Mouse (Mus musculus) R1 (cell line): ENCODE measurements around the gene Rpl9-ps6.
A peak's percentile ranks its signal among the peaks of the same experiment; 100 is the strongest.

Source experiments
- DNase-seq: peaks from one replicate; pipeline ENCODE4 v3.0.0-alpha.2; 2018; ENCODE audit warnings: low read depth, low spot score

The Rpl9-ps6 gene

DNA sequence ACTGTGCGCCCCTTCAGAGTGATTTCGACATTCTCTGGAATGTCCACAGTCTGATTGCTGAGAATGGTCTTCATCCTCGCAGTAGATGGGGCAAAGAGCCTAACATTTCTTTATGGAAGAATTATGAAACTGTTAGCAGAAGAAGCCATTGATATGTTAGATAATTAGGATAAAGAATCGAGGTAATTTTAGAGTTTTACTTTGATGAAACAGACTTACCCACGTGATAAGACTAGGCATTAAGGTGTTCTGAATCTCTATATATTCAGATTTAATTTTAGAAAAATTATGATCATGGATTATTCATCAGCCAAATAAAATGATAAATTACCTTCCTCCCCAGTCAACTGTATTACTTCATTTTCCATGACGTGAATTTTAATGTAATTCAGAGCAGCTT, at the start of gene Rpl9-ps6:
Rpl9-ps6 (minus strand) TSS at position 101 of the 400 bp plus-strand sequence.
- DNase-seq, result no peak

DNA sequence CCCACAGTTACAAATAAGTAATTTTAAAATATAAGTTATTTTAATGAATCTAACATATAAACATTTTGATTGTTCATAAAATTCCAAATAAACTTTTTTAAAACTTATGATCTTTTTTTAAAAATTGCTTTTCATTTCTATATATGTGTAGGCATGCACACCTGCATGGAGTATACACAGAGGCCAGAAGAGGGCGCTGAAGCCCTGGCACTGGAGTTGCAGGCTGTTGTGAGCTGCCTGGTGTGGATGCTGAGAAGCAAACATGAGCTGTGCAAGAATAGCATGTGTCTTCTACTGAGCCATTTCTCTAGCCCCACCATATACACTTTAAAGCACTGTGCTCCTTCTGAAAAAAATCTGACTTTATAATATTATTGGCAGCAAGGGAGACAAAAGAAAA, 46.1 kb upstream of the Rpl9-ps6 start:
- DNase-seq, result peak; percentile 63

DNA sequence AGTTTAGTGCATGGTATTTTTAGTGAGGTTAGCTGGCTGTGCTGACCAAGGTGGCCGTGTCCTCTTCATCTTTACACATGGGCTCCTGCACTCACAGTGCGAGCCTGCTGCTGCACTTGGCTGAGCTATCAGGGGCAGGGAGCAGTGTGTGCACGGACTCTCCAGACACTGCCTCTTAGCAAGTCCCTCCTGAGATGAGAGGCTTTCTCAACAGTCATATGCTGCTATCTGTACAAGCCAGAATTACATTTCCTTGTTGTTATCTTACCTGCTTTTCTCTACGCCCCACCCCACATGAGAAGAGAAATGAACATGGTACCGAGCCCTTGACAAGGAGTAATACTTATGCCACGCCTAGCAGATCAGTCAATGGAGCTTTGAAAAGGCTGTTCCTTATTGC, 44.6 kb upstream of the Rpl9-ps6 start:
- no peak for DNase-seq

DNA sequence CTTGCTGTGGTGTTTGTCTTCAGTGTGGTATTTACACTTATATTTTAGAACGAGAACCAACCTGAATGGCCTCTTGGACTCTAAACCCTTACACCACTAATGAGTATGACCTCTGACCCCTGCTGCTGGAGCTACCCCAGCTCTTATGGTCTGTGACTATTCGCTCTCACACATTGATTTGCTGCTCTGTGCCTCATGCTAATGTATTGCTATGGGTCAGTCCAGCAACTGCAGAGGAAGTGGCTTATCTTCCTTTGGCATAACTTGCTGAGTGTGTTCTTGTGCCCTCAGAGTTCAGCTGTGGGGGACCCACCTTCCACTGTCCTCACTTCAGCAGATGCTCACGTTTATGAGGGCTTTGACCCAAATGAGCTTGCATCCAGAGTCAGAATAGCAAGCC, 43.9 kb upstream of the Rpl9-ps6 start:
- no peak for DNase-seq

DNA sequence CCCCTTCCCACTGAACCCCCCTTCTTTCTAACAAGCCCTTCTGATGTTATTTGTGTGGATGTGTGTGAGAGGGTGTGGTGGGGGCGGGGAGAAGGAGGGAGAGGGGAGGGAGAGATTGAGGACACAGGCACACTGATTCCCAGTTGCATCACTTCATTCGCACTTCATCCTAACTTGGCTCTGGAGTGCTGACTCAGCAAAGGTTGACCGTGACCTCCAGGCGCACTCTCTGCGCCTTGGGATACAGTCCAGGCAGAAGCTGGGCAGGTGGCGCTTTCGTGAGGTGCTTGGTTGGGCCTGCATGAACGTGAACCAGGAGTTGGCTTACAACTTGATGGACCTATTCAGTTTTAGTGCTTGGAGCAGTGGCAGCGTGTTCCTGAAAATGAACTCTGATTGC, 41.1 kb upstream of the Rpl9-ps6 start:
- peak; percentile 41 for DNase-seq

DNA sequence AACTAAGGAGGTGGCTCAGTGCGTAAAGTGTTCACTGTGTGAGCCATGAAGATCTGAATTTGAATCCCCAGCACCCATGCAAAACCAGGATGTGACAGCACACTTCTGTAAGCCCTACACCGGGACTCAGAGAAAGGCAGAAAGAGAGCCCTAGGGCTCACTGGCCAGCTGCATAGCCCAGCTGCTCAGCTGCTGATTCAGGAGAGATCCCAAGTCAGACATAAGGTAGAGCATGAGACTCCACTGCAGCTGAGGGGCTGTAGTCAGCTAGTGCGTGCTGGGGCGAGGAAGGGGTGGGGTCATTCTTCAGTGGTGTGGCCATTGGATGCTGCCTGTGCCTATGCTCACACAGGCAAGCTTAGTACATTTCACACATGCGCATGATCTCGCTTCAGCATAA, 40.7 kb upstream of the Rpl9-ps6 start:
- peak; percentile 28 for DNase-seq

DNA sequence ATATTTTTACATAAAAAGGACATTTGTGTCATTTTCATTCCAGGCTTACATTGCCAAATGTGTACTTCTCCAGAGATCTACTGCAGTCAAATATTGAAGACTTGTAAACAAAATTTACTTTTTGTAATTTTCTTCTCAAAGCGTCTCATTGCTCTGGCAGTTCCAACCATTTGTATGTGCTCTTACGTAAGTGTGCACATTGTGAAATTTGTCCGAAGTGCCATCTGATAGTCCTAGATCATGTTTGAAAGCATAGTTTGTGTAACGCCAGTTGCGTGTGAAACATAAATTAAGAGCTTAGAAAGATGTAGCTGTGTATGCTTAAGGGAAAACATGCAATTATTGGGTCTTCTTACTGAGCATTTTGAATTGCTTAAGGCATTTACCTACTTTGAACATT, 40.1 kb upstream of the Rpl9-ps6 start:
- no peak for DNase-seq

DNA sequence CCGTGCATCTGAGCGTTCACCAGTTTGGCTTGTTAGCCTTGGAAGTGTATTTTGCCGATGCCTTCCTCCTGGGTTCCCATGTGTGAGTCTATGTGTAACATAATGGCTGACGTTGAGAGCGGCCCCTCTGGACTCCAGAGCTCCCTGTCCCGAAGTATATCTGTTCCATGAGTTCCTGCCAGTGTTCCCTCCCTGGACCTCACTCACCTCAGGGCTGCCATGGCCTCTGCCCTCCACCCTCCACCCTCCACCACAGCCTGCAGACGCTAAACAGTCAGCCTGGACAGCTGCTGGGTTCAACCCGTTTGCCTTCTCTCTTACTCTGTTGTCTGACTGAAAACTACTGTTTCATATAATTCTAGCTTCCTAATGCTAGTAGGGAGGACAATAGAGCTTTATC, 39.7 kb upstream of the Rpl9-ps6 start:
- DNase-seq, result no peak

DNA sequence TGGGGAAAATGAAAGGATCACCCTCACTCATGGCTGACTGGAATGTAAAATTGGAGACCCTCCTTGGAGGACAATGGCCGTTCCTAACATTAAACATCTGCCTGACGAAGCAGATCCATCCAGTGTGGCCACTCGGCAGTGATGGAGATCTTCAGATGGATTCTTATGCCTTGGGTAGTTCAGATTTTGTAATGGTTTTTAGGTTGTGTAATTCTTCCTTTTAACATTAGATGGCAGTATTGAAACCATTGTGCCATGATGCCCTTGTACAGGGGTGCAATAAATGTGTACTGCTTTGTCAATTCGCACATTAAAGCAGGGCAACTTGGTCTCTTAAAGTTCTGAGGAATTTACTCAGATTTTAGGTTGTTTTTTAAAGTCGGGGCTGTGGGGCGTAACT, 35.0 kb upstream of the Rpl9-ps6 start:
- peak; percentile 43 for DNase-seq

DNA sequence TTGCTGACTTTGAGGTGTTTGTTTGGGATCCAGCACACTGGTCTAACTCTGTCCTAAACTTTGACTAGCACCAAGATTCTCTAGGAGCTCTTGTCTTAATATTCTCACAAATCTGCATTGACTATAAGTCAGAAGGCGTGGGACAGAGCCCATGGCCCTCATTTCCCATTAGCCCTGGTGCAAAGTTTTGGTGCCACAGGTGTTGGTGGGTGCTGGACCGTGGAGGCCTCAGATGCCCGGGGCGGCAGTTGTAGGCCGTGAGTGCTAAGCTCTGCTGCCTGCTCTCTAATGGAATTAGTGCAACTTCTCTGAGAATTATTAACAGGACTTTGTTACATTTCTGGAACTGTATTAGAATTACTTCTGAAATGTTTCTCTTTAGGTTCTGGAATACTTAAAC, 31.6 kb upstream of the Rpl9-ps6 start:
- DNase-seq, result no peak

DNA sequence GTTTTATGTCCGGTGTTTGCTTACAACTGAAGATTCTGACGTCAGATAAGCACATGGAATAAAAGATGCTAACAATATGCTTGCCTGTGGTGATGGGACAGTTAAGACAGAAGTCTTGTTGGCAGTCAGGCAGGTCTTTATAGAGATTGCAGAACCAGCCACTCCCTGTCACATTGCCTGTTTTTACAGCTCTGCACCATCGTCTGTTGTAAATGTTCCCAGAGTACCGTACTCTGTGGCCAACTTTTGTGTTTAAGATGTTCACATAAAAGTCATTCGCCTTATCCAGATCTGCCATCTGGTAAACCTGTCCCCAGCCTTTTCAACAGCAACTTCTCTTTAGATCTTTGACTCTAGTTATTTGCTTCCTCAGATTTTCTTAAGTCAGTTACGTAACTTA, 31.0 kb upstream of the Rpl9-ps6 start:
- no peak for DNase-seq

DNA sequence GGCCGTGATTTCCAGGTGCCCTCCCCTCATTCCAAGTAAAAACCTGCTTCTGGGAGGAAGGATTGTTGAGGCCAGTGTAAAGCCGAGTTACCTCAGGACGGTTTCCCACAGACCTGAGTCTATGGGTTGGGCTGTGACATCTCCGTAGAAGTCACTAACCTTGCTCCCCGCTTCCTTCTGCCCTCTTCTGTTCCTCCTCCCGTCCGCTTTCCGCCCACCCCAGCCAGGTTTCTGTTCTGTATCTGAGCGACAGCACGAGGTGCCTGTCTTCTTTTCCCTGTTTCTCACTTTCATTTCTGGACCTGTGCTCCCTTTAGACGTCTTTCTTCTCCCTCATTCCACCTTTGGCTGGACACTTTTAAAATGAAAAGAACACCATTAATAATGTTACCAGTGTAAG, 28.7 kb upstream of the Rpl9-ps6 start:
- DNase-seq, result no peak

DNA sequence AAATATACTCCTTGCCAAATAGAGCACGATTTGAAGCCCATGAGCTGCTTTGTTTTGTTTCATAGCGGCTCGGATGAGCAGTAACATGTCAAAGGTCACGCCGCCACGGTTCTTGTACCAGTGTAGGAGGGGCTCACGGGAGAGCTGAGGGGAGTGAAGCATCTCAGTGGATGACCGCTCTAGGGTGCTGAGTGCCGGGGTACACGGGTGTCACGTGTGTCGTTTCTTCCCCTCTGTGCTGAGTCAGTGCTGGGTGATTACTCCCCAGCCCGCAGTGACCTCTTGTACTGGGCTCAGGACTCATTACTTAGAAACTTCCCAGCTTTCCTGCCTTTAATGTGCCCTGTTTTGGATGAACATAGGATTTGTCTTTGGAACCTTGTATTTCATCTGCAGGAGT, 28.2 kb upstream of the Rpl9-ps6 start:
- no peak for DNase-seq

DNA sequence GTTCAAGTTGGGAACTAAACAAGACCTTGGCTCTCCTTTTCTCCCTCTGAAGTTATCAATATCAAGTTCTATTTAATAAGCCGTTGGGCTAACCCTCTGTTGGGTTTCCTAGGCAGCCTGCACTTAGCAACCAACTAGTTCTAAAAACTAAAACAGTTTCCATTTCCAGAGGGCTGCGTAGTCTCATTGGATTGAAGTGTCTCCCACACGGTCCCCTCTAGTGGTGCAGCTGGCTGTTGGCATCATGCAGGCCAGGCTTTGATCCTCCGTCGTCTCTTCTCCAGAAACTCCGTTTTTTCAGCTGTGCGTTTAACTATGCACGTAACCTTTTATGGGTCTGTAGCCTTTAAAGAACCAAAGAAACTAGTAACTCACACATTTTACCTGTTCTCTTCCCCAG, 27.1 kb upstream of the Rpl9-ps6 start:
- DNase-seq, result no peak

DNA sequence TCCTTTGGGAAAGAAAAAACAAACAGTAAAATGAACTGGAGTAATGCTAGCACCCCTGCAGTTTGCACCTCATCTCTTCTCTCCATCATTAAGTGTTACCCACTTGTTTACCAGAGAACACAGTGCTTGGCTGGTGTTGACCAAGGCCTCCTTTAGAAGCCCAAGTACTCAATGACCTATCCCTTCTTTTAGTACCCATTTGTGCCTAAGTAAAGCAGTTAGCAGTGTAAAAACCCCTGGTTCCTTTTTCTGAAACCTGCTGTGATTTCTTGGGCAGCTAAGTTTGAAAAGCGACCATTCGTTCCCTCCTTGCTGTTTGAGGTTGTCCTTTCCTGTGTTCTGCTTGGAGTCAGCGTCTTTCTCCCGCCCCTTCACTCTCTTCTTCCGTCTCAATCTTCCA, 26.6 kb upstream of the Rpl9-ps6 start:
- no peak for DNase-seq

DNA sequence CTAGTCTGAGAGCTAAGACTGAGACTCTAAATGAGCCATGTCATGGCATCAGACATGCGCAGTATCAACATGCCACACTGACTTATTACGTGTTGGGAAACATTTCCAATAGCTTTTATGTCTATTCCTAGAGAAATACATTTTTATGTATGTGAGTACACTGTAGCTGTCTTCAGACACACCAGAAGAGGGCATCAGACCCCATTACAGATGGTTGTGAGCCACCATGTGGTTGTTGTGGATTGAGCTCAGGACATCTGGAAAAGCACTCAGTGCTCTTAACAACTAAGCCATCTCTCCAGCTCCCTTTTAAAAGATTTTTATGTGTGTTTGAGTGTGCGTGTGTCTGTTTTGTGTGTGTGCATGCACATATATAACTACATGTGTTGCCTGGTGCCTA, 26.0 kb upstream of the Rpl9-ps6 start:
- no peak for DNase-seq

DNA sequence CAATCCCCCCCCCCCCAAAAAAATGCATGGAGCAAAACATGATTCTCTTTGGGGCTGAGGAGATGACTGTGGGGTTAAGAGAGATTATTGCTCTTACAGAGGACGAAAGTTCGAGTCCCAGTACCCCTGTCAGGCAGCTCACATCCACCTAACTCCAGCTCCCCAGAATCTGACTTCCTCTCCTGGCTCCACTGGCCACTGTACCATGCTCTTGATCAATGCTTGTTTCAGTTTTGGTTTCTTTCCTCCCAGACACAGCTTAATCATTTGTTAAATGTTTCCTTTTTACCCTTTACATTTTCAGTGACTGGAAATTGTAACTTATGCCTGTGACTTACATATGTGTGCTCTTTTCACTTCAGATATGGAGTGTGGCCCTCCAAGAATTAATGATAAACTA, 24.6 kb upstream of the Rpl9-ps6 start:
- no peak for DNase-seq

DNA sequence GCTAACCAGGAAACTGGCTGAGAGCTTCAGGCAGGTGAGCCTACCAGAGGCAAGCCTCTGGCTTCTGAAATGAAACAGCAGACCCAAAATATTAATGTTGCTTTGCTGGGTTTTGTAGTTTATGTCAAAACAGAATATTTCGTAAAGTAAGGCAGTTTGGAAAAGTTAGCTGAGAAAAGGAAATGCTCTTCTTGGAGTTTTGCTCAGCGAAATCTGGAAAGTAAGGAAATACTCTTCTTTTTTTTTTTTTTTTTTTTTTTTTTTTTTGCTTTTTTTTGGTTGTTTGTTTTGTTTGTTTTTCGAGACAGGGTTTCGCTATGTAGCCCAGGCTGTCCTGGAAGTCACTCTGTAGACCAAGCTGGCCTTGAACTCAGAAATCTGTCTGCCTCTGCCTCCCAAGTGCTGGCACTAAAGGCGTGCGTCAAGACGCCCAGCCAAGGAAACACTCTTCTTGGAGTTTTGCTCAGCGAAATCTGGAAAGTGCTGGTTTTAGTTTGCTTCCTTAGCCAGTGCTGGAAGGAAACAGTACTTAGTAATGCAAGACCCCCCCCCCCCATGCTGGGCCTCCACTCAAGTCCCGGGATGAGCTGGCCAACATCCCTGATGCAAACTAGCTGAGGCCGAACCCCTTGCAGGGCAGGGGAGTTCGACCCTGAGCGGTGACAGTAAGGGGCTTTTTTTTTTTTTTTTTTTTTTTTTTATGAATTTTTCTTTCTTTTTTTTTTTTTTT, 23.0 kb upstream of the Rpl9-ps6 start:
- no peak for DNase-seq

DNA sequence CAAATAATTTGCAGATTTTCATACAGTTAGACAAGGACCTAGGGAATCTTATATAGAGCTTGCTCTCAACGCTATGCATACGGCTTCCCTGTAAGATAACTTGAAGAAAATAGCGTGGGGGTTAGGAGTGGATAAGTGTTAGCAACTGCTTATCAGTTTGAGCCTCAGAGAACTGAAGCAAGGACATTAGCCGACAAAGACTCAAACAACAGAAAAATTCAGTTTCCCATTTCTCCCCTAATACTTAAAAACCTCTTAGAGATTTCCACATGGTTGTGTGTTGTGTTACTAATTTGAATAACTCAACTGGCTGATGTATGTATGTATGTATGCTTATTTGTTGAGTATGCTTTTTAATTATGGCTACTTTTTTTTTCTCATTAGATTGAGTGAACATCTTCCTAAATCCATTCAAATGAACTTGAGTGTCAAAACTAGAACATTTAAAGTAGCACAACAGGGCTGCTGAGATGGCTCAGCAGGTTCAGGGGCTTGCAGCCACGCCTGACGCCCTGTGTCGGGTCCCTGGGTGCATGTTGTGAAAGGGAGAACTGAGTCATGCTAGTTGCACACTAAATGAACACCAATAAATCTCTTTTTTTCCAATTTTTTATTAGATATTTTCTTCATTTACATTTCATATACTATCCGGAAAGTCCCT, 21.3 kb upstream of the Rpl9-ps6 start:
- DNase-seq, result no peak

DNA sequence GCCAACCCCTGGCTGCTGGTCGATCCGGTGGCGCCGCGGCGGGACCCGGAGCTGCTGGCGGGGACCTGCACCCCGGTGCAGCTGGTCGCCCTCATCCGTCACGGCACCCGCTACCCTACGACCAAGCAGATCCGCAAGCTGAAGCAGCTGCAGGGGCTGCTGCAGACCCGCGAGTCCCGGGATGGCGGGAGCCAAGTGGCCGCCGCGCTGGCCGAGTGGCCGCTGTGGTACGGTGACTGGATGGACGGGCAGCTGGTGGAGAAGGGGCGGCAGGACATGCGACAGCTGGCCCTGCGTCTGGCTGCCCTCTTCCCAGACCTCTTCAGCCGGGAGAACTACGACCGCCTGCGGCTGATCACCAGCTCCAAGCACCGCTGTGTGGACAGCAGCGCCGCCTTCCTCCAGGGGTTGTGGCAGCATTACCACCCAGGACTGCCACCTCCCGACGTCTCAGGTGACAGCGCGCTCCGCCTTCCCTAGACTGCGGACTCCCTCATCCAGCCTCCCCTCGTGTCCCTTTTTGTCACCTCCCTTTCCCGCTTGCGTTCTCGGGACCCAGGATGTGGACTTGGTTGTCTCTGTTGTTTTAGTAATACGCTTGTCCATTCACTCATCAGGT, 19.8 kb upstream of the Rpl9-ps6 start:
- peak; percentile 61 for DNase-seq

DNA sequence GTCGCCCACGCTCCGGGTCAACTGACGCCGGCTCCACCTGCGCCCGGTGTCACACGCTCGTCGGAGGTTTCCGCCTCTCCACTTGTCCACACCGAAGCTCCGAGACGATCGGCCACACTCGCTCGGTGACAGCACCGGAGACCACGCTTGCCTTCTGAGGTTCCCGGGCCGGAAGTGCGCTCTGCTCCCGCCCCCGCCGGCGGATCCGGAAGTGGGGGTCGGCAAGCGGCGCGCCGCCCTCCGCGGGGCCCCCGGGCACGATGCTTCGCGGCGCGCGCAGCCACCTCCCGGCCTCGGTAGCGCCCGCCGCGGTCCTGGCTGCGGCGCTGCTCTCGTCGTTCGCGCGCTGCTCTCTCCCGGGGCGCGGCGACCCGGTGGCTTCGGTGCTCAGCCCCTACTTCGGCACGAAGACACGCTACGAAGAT, 19.3 kb upstream of the Rpl9-ps6 start, which contains the start of gene Minpp1:
Minpp1 (plus strand) TSS at position 89 of the 425 bp plus-strand sequence.
- peak; percentile 73 for DNase-seq

DNA sequence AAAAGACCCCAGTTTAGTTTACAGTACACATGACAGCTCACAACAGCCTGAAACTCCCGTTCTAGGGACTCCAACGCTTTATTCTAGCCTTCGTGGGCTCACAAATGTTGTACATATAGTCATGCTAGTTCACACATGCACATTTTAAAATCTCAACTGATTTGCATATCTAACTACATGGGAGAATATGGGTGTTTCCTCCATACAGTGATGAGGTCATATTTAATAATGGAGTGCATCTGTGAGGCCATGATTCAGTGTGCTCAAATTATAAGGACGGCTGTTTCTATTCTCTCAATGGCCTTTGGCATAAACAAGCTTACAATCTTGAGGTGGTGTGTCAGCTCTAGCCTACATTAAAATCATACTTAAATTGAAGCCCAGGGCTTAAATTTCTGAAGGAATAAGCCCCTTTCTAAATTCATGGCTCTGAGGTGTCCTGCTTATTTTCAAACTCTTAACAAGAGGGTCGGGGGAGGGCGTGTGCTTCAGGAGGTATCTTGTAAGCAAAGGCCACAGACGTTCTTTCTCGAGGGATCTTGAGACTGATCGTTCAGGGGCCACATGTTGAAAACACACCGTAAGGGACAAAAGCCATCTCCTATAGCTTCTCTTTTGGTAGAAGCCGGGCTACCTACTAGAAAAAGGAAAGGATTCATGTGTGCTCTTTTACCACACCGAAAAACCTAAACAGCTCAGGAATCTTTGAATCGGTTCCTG, 18.7 kb upstream of the Rpl9-ps6 start:
- peak; percentile 61 for DNase-seq
